Mouse (Mus musculus) monocyte, adult 2 months (primary cell): Measurements from ENCODE around the gene Adcy5.

Experiments used
- DNase-seq, 2 experiments: peaks; one replicate each; pipeline ENCODE4 v3.0.0; 2022; ENCODE audit warnings: low spot score in 2 of 2, low read depth in 1 of 2

Adcy5 gene

DNA sequence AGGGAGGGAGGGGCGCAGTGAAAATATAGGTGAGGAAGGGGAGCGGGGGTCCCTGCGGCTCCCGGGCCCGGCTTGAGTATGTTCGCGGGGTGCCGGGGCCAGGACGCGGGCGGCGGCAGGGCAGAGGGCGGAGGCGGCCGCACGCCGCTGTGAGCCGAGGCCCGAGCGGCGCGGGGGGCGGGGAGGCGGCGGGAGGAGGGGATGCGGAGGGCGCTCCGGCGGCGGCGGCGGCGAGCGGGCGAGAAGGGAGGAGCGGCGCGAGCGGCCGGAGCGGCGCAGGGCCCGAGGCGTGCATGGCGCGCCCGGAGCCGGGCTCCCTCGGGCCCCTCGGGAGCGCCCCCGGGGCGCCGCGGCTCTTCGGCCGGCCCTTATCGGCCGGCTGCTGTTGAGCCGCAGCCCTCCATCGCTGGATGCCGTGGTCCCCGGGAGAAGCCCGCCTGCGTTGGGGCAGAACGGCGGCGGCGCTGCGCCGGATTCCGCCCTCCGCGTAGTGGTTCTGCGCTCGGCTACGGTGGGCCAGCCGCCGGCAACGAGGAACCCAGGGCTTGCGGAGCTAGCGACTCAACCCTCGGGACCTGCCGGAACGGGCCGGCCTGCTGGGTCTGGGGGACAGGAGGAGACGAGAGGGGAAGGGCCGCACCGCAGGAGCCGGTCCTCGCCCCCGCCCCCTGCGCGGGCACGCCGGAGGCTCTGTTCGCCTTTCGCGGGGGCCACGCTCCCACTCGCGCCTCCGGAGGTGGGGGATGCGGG lies at the start of gene Adcy5:
TSS of gene Adcy5 (plus strand) at position 237 of the 750 bp plus-strand sequence.
- no peak for DNase-seq

DNA sequence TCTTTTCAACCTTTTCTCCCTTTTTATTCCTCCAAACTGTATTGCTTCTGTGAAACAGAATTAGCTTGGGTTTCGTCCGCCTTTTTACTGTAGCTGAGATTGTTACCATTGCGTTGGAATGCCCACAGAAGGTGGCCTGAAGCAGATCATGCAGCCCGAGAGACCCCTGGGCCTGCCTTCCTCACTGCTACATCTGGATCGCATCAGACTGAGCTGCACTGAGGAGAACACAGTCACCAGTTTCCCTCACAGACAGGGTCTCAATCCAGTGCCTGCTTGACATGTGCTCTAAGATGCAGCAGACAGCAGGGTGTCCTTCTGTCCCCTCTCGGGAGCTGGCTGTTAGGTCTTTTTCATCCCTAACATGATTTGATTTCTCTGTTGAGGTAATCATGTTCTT lies 46.7 kb upstream of the Adcy5 start:
- DNase-seq, result no peak

DNA sequence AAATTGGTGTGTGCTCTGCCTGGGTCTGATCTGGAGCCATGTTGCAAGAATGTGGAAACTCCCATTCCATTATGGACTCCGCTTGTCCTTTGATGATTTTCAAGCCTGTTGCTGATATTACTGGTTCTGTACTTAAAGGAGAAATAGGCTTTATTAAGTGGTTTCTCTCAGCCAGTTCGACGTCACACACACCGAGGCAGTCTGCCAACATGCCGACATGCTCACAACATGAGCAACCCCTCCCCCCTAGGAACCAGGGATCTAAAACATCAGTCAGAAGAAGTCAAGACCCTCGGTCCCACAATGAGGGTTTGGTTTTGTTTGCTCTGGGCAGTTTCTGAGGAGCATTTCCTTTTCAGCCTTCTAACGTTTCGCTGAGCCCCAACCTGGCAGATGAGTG lies 45.5 kb upstream of the Adcy5 start:
- no peak for DNase-seq

DNA sequence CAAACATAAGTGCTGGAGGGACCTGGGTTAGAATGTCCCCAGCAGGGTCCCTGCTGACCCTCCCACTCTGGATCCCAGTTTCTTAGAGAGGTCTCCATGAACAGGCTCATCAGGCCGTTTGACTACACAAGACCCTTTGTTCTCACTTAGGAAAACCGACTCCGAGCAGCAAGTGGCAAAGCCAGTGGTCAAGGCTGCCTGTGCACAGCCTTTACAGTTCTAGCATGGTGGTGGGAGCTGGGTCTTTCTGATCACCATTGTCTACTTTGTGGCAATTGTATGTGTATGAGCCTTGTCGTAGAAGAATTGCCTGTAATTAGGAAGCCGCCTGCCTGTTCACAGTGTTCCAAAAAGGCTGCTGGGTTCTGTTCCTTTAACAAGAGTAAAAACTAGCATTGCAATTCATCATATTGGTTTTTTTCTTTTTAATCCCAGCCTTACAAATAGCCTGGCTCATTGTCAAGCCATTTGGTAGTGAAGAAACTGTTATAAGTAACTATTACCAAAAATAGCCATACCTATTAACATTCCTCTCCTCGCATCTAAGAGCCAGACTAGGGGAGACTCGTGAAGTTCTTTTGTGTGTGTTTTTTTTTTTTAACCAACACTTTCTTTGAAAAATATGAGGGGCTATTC lies 44.9 kb upstream of the Adcy5 start:
- DNase-seq, result no peak

DNA sequence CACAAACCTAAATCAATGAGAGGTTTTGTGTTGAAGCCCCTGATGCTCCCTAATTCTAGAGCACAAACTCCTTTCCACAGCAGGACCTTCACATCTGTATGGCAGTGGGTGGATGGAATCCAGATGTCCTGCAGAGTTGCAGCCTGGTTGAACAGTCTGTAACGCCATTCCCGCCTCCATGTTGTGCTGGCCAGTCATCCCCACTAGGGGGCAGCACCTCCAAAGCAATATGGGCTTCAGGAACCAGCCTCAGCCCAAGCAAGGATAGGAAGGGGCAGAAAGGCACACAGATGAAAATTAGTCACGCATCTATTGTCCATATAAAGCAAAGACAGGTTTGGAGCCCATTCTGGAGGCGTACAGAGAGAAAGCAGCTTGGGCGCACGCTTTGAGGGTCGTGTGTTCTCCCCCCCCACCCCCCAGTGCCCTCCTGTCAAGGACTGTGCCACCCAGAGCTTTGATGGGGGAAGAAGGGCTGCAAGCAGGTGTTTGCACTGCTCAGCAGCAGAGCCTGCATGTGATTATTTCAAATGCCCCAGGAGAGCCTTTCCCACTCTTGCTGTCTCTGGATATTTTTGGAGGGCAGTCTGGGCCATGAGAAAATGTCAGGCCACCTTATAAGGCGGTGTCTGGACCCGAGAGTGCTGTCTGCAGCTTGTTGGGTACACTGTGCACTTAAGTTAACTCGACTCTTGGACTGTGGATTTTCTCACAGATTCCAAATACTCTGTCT lies 44.1 kb upstream of the Adcy5 start:
- peak; percentile 4 to 12 for DNase-seq

DNA sequence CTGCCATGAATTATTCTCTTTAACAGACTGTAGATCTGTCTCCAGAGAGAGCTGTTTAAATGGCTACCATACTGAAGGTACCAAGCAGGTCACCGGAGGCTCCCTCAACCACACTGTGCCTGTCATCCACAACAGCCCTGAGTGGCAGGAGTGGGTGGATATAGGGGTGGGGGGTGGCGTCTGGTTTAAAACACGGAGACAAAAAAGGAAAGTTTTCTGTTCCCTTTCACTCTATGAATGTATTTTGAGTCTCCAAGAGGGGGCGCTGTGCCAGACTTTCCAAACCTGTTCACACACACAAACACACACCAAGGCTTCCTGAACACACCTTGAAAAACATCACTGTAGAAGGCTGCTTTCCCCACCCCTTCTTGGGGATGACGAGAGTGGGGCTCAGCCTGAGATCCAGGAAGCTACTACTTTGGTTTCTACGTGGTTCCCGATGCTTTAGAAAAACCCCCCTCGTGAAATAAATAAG lies 43.5 kb upstream of the Adcy5 start:
- no peak for DNase-seq

DNA sequence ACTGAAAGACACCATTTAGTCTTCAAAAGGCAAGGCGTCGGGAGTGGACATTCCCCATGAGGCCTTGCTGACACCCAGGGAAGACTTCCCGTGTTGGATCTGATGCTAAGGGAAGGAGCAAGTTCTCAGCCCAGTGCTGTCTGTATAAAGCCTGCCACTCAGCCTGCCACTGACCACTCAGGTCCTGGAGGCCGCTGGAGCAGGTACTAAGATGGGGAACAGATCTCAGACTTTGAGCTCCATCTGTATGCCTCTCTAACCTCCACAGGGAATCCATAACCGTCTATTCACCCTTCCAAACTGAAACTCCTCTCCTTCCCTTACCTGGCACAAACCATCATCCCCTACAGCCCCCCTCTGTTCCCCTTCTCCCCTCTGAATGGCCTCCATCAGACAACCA lies 41.2 kb upstream of the Adcy5 start:
- DNase-seq, result no peak

DNA sequence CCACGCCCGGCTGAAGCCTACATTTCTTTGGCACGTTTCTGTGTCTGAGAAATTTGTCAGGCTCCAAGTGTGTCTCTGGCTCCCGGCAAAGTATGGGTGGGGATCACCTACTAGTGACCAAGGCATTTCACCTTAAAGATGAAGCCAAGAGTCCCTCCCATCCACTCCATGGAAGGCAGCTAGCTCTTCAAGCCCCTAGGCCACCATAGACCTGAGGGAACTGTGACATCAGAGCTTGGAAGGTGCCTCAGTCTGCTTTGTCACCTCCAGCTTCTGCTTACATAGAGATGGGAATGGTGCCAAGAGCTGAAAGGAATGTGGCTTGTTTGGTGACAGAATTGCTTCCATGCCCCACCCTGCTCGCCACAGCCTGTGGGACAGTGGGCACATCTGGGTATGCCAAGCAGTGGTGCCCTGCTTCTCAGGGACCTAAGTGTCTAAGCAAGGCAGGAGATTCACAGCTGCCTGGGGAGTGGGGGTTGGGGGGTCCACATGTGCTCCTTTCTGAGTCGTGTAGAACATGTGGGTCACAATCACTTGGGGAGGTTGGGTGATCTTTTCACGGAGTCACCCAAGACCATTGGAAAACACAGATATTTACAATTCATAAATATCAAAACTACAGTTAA lies 38.2 kb upstream of the Adcy5 start:
- no peak for DNase-seq

DNA sequence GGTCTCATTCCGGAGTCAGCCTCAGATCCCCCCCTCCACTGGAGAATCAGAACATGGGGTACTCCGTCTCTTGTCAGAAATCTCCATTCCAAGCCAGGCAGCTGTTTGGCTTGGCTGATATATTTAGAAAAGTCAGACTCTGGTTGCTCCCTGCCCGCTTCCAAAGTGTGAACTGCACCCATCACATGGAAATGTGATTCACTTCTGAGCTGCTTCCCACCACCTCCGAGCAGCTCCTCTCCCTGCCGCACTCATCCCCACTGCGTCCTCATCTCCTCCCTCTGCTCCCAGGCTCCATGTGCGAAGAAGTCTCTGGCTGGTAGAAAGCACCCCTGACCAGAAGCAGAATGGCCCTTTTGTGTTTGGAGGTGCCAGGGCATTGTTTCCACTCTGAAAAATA lies 37.2 kb upstream of the Adcy5 start:
- no peak for DNase-seq

DNA sequence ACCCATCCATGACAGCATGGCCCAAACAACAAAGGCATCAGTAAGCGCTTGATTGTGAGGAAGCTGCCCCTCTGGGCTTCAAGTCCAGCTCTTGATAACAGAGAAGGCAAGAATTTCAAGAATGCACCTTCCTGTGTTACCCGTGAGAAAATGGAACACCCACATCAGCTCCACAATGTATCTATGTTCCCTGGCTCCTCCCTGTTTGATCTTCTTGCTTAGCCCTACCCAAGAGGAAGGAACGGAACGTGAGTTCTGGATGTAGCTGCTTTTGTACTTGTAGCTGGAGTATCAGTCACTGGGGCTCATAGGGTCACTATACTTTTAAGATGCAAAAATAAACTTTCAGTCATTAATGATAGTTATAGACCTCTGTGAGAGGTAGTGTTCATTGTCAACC lies 34.1 kb upstream of the Adcy5 start:
- DNase-seq, result no peak

DNA sequence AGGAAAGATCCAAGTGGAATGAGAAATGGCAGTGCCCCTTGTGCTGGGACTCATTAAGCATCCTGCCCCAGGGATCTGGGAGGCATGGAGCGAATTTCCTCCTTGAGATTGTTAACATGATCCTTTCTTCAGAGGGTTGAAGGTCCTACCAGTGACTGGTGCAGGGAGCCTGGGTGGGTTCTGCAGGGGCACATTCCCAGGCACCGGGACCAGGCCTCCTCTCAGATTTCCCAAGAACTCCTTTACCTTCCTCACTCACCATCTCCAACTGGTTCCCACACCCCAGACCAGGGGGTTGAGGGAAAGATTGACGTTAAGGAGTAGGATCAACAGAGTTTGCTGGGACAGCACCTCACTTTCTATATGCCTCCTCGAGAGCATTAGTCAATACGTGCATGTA lies 27.4 kb upstream of the Adcy5 start:
- no peak for DNase-seq

DNA sequence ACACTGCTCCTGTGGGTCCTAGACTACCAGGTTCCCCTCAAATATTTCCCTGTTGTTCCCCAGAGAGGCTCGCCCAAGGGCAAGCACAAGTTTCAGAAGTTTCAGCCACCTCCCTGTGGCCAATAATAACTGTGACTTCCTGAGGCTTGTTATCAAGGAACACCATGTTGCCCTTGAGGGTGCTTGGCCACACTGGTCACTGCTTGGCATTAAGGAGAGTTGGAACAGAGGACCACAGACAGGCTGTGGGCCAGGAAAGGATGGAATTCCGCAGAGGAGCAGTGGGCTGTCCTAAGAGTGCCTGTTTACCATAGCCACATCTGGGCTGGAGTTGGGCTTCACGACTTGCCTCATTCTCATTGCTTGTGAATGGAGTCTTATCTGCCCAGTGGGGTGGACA lies 24.5 kb upstream of the Adcy5 start:
- no peak for DNase-seq

DNA sequence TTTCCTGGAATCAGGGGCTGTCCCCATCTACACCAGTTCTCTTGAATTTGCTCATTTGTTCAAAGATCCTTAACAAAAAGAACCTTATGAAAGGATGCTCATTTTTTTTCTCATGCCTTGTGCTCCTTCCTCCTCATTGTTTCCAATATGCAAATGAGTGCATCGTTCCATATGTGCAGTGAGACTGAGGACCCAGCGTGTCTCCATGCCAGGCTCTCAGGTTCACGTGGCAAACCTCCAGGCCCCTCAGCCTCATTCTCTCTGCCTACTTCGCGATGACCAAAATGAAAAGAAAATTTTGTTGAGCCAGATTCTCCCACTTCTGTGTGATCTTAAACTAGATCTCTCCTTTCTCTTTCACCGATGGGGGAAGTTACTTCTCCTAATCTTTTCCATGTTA lies 15.3 kb upstream of the Adcy5 start:
- no peak for DNase-seq

DNA sequence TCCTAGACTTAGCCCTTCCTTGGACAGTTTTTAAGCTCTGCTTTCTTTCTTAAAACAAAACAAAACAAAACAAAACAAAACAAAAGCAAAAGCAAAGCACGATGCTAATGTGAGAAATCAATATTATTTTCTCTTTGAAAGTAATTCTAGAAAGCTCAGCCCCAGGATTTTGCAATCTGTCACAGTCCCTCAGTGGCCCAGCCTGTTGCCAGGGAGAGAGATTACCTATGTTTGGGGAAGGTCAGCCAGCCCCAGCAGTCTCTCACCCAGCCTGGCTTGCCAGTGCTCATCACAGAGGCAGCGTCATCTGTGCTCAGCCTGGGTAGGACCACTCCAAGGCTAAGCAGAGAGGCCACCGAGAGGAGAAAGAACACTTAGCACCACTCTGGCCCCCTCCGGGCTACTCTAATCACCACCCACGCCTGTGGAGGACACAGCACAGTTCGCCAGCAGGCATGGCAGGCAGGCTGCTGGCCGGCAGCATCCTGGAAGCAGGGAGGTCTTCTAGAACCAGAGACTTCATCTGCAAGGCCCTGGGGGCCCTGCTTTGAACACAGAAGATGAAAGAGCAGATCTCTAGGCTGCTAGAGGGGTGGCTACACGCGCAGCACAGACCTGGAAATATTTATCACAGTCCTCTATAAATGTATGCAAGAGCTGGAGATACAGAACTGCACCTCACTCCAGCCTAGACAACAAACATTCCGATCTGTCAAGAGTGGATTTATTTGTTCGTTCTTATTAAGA lies 14.6 kb upstream of the Adcy5 start:
- no peak for DNase-seq

DNA sequence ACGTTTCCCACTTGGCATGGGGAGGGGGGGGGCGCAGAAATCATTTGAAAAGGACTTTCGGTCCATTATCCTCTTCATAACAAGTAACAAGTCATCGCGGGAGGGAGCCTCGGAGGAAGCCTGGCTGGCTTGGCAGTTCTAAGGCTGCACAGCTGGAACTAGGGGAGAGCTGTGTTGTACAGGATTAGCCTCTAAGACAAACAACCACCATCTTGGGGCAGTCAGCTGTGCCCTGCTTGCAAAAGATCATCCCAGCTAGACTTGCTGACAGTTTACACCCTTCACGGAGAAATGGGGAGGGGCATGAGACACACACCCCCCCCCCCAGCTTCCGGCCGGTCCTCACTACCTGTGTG lies 14.1 kb upstream of the Adcy5 start:
- DNase-seq, result no peak

DNA sequence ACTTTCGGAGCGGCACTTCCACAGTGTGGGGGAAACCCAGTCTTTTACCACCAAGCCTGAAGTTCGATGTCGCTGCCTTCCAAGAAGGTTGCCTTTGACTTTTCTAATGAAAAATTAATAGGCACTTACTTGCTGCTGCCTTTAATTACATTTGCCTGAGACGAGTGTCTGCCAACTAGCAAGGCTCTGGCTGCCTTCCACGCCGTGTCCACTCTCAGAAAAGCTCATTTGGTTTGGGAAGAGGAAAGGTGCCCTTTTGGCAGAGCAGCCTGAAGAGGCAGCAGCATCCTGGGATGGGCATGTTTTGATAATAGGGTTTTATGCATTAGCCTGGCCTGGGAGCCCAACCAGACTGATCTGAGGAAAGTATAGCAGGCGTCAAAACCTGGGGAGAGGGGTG lies 12.8 kb upstream of the Adcy5 start:
- DNase-seq, result no peak

DNA sequence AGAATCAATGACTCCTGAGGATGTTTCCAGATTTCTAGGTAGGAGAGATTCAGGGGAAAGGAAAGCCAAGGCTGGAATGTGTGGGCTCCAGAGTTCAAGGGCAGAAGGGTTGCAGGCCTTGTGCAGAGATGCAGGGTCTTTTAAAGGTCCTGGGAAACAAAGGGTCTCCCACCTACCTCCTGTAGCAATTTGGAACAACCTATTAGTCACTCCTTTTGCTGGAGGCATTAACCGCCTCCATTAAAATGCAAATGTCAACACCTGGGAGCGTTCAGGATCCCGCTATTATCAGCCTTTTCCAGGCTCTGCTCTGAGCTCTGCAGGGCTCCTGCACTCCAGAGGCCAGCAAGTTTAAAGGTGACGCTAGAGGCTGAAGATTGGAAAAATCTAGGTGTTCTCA lies 8.5 kb upstream of the Adcy5 start:
- no peak for DNase-seq

DNA sequence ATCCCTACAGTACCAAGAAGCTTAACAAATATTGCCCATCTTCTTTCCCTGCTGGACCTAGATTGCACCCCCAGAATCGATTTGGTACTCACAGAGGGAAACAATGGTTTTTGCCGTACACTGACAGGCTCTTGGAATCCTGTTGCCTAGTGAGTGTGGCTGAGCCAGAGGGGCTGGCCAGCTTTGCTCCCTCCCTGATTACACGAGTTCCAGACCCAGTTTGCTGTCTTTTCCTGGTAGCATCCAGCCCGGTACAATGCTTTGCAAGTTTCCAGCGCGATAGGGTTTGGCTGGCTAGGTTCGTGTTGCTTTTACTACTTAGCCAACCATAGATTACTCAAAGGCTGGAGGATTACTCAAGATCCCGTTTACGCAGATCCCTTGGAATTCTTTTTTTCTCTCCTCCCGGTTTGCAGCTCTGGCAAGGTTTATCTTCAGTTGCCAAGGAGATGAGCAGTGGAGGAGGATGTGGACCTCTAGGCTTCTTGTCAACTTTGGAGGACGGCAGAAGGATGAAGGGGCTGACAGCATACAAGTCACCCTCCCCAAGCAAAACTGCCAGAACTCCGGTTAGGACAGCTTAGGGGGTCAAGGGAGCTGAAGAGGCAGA lies 1.4 kb upstream of the Adcy5 start:
- no peak for DNase-seq

DNA sequence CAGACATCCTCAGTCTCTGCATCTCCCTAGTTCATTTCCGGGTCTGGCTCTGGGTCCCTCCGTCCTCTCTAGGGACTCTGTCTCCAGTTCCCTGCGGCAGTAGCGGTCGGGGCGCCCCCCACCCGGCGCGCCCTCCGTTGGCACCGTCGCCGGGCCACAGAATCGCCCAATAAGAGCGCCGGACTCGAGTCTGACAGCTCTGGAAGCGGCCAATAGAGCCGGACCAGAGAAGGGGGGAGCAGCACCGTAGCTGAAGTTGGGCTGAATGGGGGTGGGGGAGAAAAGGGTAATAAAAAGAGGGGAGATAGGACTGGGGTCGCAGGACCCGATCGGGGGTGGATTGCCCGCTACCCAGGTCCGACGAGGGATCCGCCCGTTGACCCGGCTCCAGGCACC lies 434 bp upstream of the Adcy5 start:
- no peak for DNase-seq

DNA sequence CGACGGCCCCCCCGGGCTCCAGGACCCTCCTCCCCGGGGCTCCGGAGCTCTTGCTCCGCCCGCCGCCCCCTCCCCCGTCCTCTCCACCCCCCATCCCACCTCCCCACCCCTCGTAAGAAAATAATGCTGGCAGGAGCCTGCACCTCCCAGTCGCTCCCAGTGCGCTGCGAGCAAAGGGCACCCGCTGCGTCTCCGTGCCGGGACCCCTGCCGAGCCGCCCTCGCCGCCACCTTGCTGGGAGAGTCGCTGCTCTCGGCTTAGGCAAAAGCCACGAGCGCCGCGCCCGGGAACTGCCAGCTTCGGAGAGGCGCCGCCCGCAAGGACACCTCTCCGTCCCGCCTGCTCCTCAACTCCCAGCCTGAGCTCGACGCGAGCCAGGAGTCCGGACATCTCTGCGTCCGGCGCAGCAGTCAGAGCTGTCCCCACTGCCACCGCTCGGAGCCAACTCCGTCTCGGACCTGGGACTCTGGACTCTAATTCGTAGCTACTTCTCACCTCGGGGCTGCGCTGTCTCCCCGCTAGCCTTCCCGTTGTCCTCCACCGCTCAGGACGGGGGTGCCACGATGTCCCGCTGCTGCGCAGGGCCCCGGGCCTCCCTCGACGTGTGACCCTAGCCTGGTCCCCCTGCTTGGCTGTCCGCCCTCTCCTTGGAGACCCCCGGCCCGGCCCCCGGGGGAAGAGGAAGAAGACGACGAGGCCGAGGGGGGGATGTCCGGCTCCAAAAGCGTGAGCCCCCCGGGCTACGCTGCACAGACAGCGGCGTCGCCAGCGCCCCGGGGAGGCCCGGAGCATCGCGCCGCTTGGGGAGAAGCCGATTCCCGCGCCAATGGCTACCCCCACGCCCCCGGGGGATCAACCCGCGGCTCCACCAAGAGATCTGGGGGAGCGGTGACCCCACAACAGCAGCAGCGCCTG lies 971 bp downstream of the Adcy5 start:
- DNase-seq, result no peak
